Mouse (Mus musculus) kidney, adult 2 months (tissue): ENCODE measurements around the gene Scfd2.

Experiments used
- CTCF ChIP-seq: fragments of 200-500 bp; conservative IDR thresholded peaks from 2 replicates; pipeline ENCODE4 v1.5.1; 2011; ENCODE audit warnings: low read depth, mild to moderate bottlenecking, control low read depth, low read length, moderate library complexity, mixed read lengths; ENCODE audit not compliant: insufficient read depth, insufficient read length
- POLR2A ChIP-seq: fragments of 200-500 bp; IDR thresholded peaks from one replicate; pipeline ENCODE4 v1.6.1; 2011; ENCODE audit warnings: low read depth, low read length, control low read depth

DNA sequence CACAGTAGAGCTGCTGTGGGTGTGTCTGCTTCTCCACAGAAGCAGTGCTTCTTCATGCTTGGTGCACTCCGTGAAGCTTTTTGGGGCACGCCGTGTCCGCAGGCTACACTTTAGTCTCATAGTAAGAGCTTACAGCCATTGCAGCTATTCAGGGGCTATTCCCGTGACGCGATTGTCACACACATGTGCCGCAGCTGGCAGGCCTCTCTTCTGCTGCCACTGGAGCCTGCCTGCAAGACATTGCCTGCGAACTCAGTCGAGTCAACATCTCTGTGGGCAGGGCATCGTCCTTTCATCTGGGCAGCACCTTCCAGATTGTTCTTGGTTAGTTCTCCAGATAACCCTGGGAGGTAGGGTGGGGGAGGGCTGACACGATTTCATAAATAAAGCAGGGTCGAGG lies 331.8 kb downstream of the Scfd2 start:
- TF ChIP-seq CTCF, result no peak
- no peak for TF ChIP-seq POLR2A
